Mouse (Mus musculus) spleen, postnatal 14 days (tissue): Measurements from ENCODE around the gene Pax6.

Experiments
- DNase-seq, 2 experiments: peaks; one replicate each; pipeline ENCODE4 v3.0.0; 2021 to 2022; ENCODE audit warnings: low spot score in 2 of 2

Pax6 gene

GRCm38 (mm10) chr2:105683771-105684410, 15.2 kb downstream of the Pax6 start:
- no peak for DNase-seq

GRCm38 (mm10) chr2:105684991-105685650, 16.4 kb downstream of the Pax6 start:
- DNase-seq, result no peak

- no peak for DNase-seq
These were observed 17.0 kb downstream of the Pax6 start for GRCm38 (mm10) chr2:105685651-105686050.

- no peak for DNase-seq
These were observed 17.9 kb downstream of the Pax6 start for GRCm38 (mm10) chr2:105686363-105687316.

GRCm38 (mm10) chr2:105687317-105687991, 18.8 kb downstream of the Pax6 start:
- no peak for DNase-seq

- DNase-seq, result no peak
These were observed 19.3 kb downstream of the Pax6 start for GRCm38 (mm10) chr2:105688011-105688410.

- DNase-seq, result no peak
These were observed 20.0 kb downstream of the Pax6 start for GRCm38 (mm10) chr2:105688436-105689303.

- no peak for DNase-seq
These were observed 20.6 kb downstream of the Pax6 start for GRCm38 (mm10) chr2:105689304-105689770.

- no peak for DNase-seq
These were observed 21.3 kb downstream of the Pax6 start for GRCm38 (mm10) chr2:105689771-105690639.

GRCm38 (mm10) chr2:105691296-105691695, 22.6 kb downstream of the Pax6 start:
- DNase-seq, result no peak

- no peak for DNase-seq
These were observed 29.0 kb downstream of the Pax6 start for GRCm38 (mm10) chr2:105697741-105698140.

- no peak for DNase-seq
These were observed 29.9 kb downstream of the Pax6 start for GRCm38 (mm10) chr2:105698631-105699030.

GRCm38 (mm10) chr2:105701781-105702180, 33.1 kb downstream of the Pax6 start:
- no peak for DNase-seq

- no peak for DNase-seq
These were observed 33.9 kb downstream of the Pax6 start for GRCm38 (mm10) chr2:105702586-105702985.

GRCm38 (mm10) chr2:105705320-105705719, 36.6 kb downstream of the Pax6 start:
- no peak for DNase-seq

- no peak for DNase-seq
These were observed 40.4 kb downstream of the Pax6 start for GRCm38 (mm10) chr2:105709126-105709525.

GRCm38 (mm10) chr2:105710511-105710910, 41.8 kb downstream of the Pax6 start:
- no peak for DNase-seq

GRCm38 (mm10) chr2:105715409-105716115, 46.9 kb downstream of the Pax6 start:
- no peak for DNase-seq

- DNase-seq, result no peak
These were observed 58.0 kb downstream of the Pax6 start for GRCm38 (mm10) chr2:105726657-105727056.
